In the genomic region with DNA sequence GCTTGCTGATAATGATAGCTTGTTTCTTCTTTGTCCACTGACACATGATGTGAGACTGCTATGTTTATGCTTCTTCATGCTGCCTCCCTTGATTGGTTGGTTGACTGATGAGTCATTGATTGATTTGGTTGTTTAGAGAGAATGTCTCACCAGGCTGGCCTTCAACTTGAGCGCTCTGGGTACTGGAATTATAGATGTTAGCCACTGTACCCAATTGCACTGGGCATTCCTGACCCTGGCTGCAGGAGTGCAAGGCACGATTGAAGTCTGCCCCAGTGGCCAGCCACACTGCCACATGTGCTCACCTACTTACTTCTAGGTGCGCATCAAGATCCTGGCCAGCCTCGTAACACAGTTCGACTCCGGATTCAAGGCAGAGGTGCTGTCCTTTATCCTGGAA, we compare ENCODE assay signal across 28 mouse cellular contexts. TPM values are rescaled to one million over a fixed set of nuclear protein-coding genes. Genes with fewer than 3 reads are reported as not detected.
"Had no signal": no experiment of that assay in that cellular context is flagged by ENCODE, and none has a peak within 500 bp of the region (broad histone marks: within the 10 kb centered on the region; RNA-seq: fewer than 3 reads in every experiment).

No protein-coding gene starts in this region.

- H3K27ac ChIP-seq: lung, embryonic 15.5 days; macrophage; midbrain, embryonic 13.5 days; midbrain, embryonic 15.5 days; neural tube, embryonic 13.5 days; neural tube, embryonic 15.5 days; stomach, embryonic 15.5 days; stomach, postnatal 0 days had no signal

- H3K4me3 ChIP-seq: lung, embryonic 15.5 days; megakaryocyte, embryonic 14.5 days; midbrain, embryonic 13.5 days; midbrain, embryonic 15.5 days; myocyte; neural tube, embryonic 13.5 days; neural tube, embryonic 15.5 days; stomach, embryonic 15.5 days had no signal

- H3K9me3 ChIP-seq: lung, embryonic 15.5 days; megakaryocyte, embryonic 14.5 days; midbrain, embryonic 13.5 days; midbrain, embryonic 15.5 days; neural tube, embryonic 13.5 days; neural tube, embryonic 15.5 days; stomach, embryonic 15.5 days had no signal

- H3K4me1 ChIP-seq: lung, embryonic 15.5 days; megakaryocyte, embryonic 14.5 days; midbrain, embryonic 13.5 days; midbrain, embryonic 15.5 days; neural tube, embryonic 13.5 days; neural tube, embryonic 15.5 days; stomach, embryonic 15.5 days had no signal

- H3K27me3 ChIP-seq: lung, embryonic 15.5 days; megakaryocyte, embryonic 14.5 days; midbrain, embryonic 13.5 days; midbrain, embryonic 15.5 days; neural tube, embryonic 13.5 days; neural tube, embryonic 15.5 days; stomach, embryonic 15.5 days had no signal

- H3K9ac ChIP-seq: lung, embryonic 15.5 days; midbrain, embryonic 13.5 days; midbrain, embryonic 15.5 days; neural tube, embryonic 13.5 days; neural tube, embryonic 15.5 days; stomach, embryonic 15.5 days had no signal

- DNase-seq: lung, adult 2 months; lung, postnatal 14 days; lung, postnatal 36 days; retina, postnatal 1 day; right cerebral cortex, adult 18-20 months; right cerebral cortex, postnatal 25 days; right cerebral cortex, postnatal 4 days; spleen, adult 18-20 months; thymus, adult 2 months; thymus, postnatal 25 days; thymus, postnatal 4 days had no signal

- ATAC-seq: lung, postnatal 0 days; midbrain, embryonic 13.5 days; midbrain, embryonic 15.5 days had no signal

- H3K4me2 ChIP-seq: lung, embryonic 15.5 days; midbrain, embryonic 11.5 days; midbrain, embryonic 13.5 days; midbrain, embryonic 15.5 days; neural tube, embryonic 13.5 days; neural tube, embryonic 15.5 days; stomach, embryonic 15.5 days had no signal

RNA-seq across cellular contexts. Expression of a gene that starts 9.9 kb away (rescaled TPM):
- total RNA-seq: megakaryocyte progenitor cell, adult 5-6 weeks had no signal
- polyA plus RNA-seq: liver, embryonic 16.5 days; lung, adult 2 months; lung, embryonic 15.5 days; lung, postnatal 0 days; macrophage; midbrain, embryonic 11.5 days; neural tube, embryonic 11.5 days; neural tube, embryonic 13.5 days; small intestine, adult 2 months; stomach, embryonic 15.5 days; stomach, postnatal 0 days; urinary bladder, adult 2 months had no signal

RNA-seq across cellular contexts. Expression of a gene that starts 21.3 kb away (rescaled TPM):
- total RNA-seq: megakaryocyte progenitor cell, adult 5-6 weeks had no signal
- polyA plus RNA-seq: macrophage; midbrain, embryonic 11.5 days; midbrain, embryonic 13.5 days; midbrain, embryonic 15.5 days; neural tube, embryonic 11.5 days; urinary bladder, adult 2 months had no signal
